Mouse (Mus musculus): ENCODE measurements around the gene Mad2l1. TPM values are rescaled to one million over a fixed set of nuclear protein-coding genes. Genes with fewer than 3 reads are reported as not detected.

The Mad2l1 gene
- total and polyA plus RNA-seq, 3 experiments, result 54.3 to 168 (median 131) TPM

- H3K36me3 ChIP-seq (replicated peaks in 1 of 2; ENCODE audit: control insufficient read depth in 1 of 2, insufficient read depth in 1 of 2, low read length in 1 of 2), result no peaks in the 10 kb centered on the region
Measured at GRCm38 (mm10) chr6:66528386-66528785, 6.8 kb upstream of the Mad2l1 start.

GRCm38 (mm10) chr6:66533241-66533640 is 1.9 kb upstream of the Mad2l1 start:
- in situ Hi-C loops (cut with MboI; ENCODE audit: low pct_ligation_motif_present, low pct_unique_long_range_greater_than_20kb, low sequenced_read_pairs), result loop anchor here (25.0 kb wide), 1 partner anchor 871 kb away; the partner anchor contains the start of gene Ndnf
- DNase-seq (ENCODE audit: extremely low read depth), result peak; percentile 70
- dilution Hi-C loops (cut with MboI; ENCODE audit: extremely low pct_ligation_motif_present, extremely low pct_unique_long_range_greater_than_20kb, low sequenced_read_pairs), result no loop called here

More at GRCm38 (mm10) chr6:66528386-66528785, 6.8 kb upstream of the Mad2l1 start:
- TF ChIP-seq RCOR1 (conservative IDR thresholded peaks at IDR 0.05; ENCODE audit: low read depth, low read length), result no peak
- dilution Hi-C loops (cut with MboI; ENCODE audit: extremely low pct_ligation_motif_present, extremely low pct_unique_long_range_greater_than_20kb, low sequenced_read_pairs) (no loop called here), in situ Hi-C loops (cut with MboI; ENCODE audit: low pct_ligation_motif_present, low pct_unique_long_range_greater_than_20kb, low sequenced_read_pairs) (loop anchor here (25.0 kb wide), 1 partner anchor 866 kb away; the partner anchor contains the start of gene Ndnf)
- no peak overlapping the region for H3K4me3 ChIP-seq (replicated peaks in 1 of 3; ENCODE audit: low read depth in 2 of 3, low read length in 2 of 3, poor library complexity in 1 of 3)
- H3K27me3 ChIP-seq (replicated peaks), result no peaks in the 10 kb centered on the region
- H3K4me1 ChIP-seq (ENCODE audit: control insufficient read depth in 1 of 2, insufficient read depth in 2 of 2), result no peaks in the 10 kb centered on the region
- no peak for DNase-seq (ENCODE audit: extremely low read depth)
- no peaks in the 10 kb centered on the region for H3K79me2 ChIP-seq (replicated peaks; ENCODE audit: control insufficient read depth, extremely low read depth, insufficient read depth, poor library complexity, severe bottlenecking)
- H3K9ac ChIP-seq (ENCODE audit: insufficient read depth, low read depth), result no peak overlapping the region
- H3K4me2 ChIP-seq (ENCODE audit: insufficient read depth, low read depth, poor library complexity, severe bottlenecking), result no peak overlapping the region
- no peaks in the 10 kb centered on the region for H3K9me3 ChIP-seq (replicated peaks; ENCODE audit: low read length)
- no peak overlapping the region for H3K27ac ChIP-seq (ENCODE audit: insufficient read depth, low read depth)

GRCm38 (mm10) chr6:66534366-66534941 is 736 bp upstream of the Mad2l1 start:
- Histone ChIP-seq H3K9me3 (replicated peaks; ENCODE audit: low read length) (no peaks in the 10 kb centered on the region), H3K36me3 (replicated peaks in 1 of 2; ENCODE audit: control insufficient read depth in 1 of 2, insufficient read depth in 1 of 2, low read length in 1 of 2) (peaks cover 4 to 11% of the 10 kb centered on the region in 2 experiments), H3K79me2 (replicated peaks; ENCODE audit: control insufficient read depth, extremely low read depth, insufficient read depth, poor library complexity, severe bottlenecking) (peaks cover 21% of the 10 kb centered on the region), H3K4me1 (ENCODE audit: control insufficient read depth in 1 of 2, insufficient read depth in 2 of 2) (peaks cover 0 to 12% of the 10 kb centered on the region in 2 experiments; a peak in 2 of 4 replicates), H3K27me3 (replicated peaks) (no peaks in the 10 kb centered on the region), H3K4me3 (replicated peaks in 1 of 3; ENCODE audit: low read depth in 2 of 3, low read length in 2 of 3, poor library complexity in 1 of 3) (peak overlapping the region; percentile 33 to 80 (median 52)), H3K9ac (ENCODE audit: insufficient read depth, low read depth) (peak overlapping the region; percentile 24; the same call in 1 of the 2 replicates), H3K4me2 (ENCODE audit: insufficient read depth, low read depth, poor library complexity, severe bottlenecking) (peak overlapping the region; percentile 66), H3K27ac (ENCODE audit: insufficient read depth, low read depth) (peak overlapping the region; percentile 52)
- in situ Hi-C loops (cut with MboI; ENCODE audit: low pct_ligation_motif_present, low pct_unique_long_range_greater_than_20kb, low sequenced_read_pairs), result loop anchor here (25.0 kb wide), 1 partner anchor 872 kb away; the partner anchor contains the start of gene Ndnf
- dilution Hi-C loops (cut with MboI; ENCODE audit: extremely low pct_ligation_motif_present, extremely low pct_unique_long_range_greater_than_20kb, low sequenced_read_pairs), result no loop called here
- DNase-seq (ENCODE audit: extremely low read depth), result no peak
- TF ChIP-seq ZNF384 (IDR thresholded peaks at IDR 0.05; ENCODE audit: low read depth, low read length) (peak; percentile 78), CHD2 (IDR thresholded peaks at IDR 0.05; ENCODE audit: low read length) (no peak), MAFK (IDR thresholded peaks at IDR 0.05; ENCODE audit: insufficient replicate concordance, low read length) (no peak), MAZ (IDR thresholded peaks at IDR 0.05; ENCODE audit: low read depth, low read length) (no peak)

More at GRCm38 (mm10) chr6:66533241-66533640, 1.9 kb upstream of the Mad2l1 start:
- Histone ChIP-seq H3K27me3 (replicated peaks) (no peaks in the 10 kb centered on the region), H3K4me1 (ENCODE audit: control insufficient read depth in 1 of 2, insufficient read depth in 2 of 2) (peaks cover 0 to 9% of the 10 kb centered on the region in 2 experiments; a peak in 2 of 4 replicates), H3K9me3 (replicated peaks; ENCODE audit: low read length) (no peaks in the 10 kb centered on the region), H3K4me2 (ENCODE audit: insufficient read depth, low read depth, poor library complexity, severe bottlenecking) (no peak overlapping the region), H3K27ac (ENCODE audit: insufficient read depth, low read depth) (no peak overlapping the region), H3K79me2 (replicated peaks; ENCODE audit: control insufficient read depth, extremely low read depth, insufficient read depth, poor library complexity, severe bottlenecking) (peaks cover 19% of the 10 kb centered on the region), H3K9ac (ENCODE audit: insufficient read depth, low read depth) (no peak overlapping the region), H3K36me3 (replicated peaks in 1 of 2; ENCODE audit: control insufficient read depth in 1 of 2, insufficient read depth in 1 of 2, low read length in 1 of 2) (peaks cover 0 to 2% of the 10 kb centered on the region in 2 experiments), H3K4me3 (replicated peaks in 1 of 3; ENCODE audit: low read depth in 2 of 3, low read length in 2 of 3, poor library complexity in 1 of 3) (no peak overlapping the region)
- TF ChIP-seq EP300 (IDR thresholded peaks at IDR 0.05; ENCODE audit: low read length) (peak; percentile 14; the same call in 1 of the 2 replicates), IRF4 (IDR thresholded peaks at IDR 0.05; ENCODE audit: low read depth, low read length) (peak; percentile 37; the same call in 1 of the 2 replicates), MYC (IDR thresholded peaks at IDR 0.05; ENCODE audit: low read depth, low read length) (0 out of 2 replicates have a peak, but pooled peaks have one; percentile 38), JUND (conservative IDR thresholded peaks at IDR 0.05; ENCODE audit: low read depth, low read length) (peak; percentile 60), MAZ (IDR thresholded peaks at IDR 0.05; ENCODE audit: low read depth, low read length) (no peak), MEF2A (IDR thresholded peaks at IDR 0.05; ENCODE audit: borderline replicate concordance, low read depth, low read length) (no peak), TCF12 (IDR thresholded peaks at IDR 0.05; ENCODE audit: low read depth, low read length) (0 out of 2 replicates have a peak, but pooled peaks have one; percentile 23), ZNF384 (IDR thresholded peaks at IDR 0.05; ENCODE audit: low read depth, low read length) (peak; percentile 77), MAFK (IDR thresholded peaks at IDR 0.05; ENCODE audit: insufficient replicate concordance, low read length) (peak; percentile 11; the same call in 1 of the 2 replicates), RAD21 (IDR thresholded peaks at IDR 0.05; ENCODE audit: low read depth, low read length) (peak; percentile 90), SMC3 (IDR thresholded peaks at IDR 0.05; ENCODE audit: low read depth, low read length) (peak; percentile 47), NRF1 (IDR thresholded peaks at IDR 0.05; ENCODE audit: low read depth, low read length) (no peak), GABPA (IDR thresholded peaks at IDR 0.05; ENCODE audit: insufficient replicate concordance, low read depth, low read length) (no peak), CTCF (conservative IDR thresholded peaks at IDR 0.05 in 1 of 2, IDR thresholded peaks at IDR 0.05 in 1 of 2; ENCODE audit: low read depth in 2 of 2, low read length in 2 of 2) (peak; percentile 23 to 80; a peak in 2 of 4 replicates), ZKSCAN1 (IDR thresholded peaks at IDR 0.05; ENCODE audit: borderline replicate concordance, low read depth, low read length) (no peak), CHD2 (IDR thresholded peaks at IDR 0.05; ENCODE audit: low read length) (no peak), CHD1 (IDR thresholded peaks at IDR 0.05; ENCODE audit: low read depth, low read length) (no peak), POLR2A (IDR thresholded peaks at IDR 0.05; ENCODE audit: low read depth, low read length) (no peak), E2F4 (IDR thresholded peaks at IDR 0.05; ENCODE audit: insufficient replicate concordance, low read depth, low read length) (0 out of 2 replicates have a peak, but pooled peaks have one; percentile 62), ZC3H11A (IDR thresholded peaks at IDR 0.05; ENCODE audit: low read depth, low read length) (peak; percentile 18; the same call in 1 of the 2 replicates), MXI1 (IDR thresholded peaks at IDR 0.05; ENCODE audit: low read depth, low read length) (no peak)
